Mouse (Mus musculus) neural tube, embryonic 11.5 days (tissue): ENCODE data around the gene Det1. TPM values are rescaled to one million over a fixed set of nuclear protein-coding genes. Genes with fewer than 3 reads are reported as not detected.

Experiments used
- ATAC-seq: fragments of 200-750 bp; cut with Nextera tagmentation; 2 replicates; pipeline ENCODE4 v1.8.0; 2017; ENCODE audit warnings: moderate number of reproducible peaks, mild to moderate bottlenecking, moderate TSS enrichment, moderate library complexity; ENCODE audit not compliant: insufficient read depth, low FRiP score, low TSS enrichment
- DNase-seq: peaks from one replicate; pipeline ENCODE4 v3.0.0-alpha.2; 2015; ENCODE audit warnings: low spot score
- H3K27ac ChIP-seq: fragments of 300-500 bp; sonication (generic); 2 replicates; pipeline ENCODE4 v1.5.1; 2014; ENCODE audit warnings: low read depth, mild to moderate bottlenecking, low read length
- H3K27me3 ChIP-seq: fragments of 300-500 bp; sonication (generic); 2 replicates; pipeline ENCODE4 v1.6.1; 2014; ENCODE audit warnings: mild to moderate bottlenecking, low read length, mixed read lengths; ENCODE audit not compliant: control insufficient read depth, insufficient read depth
- H3K36me3 ChIP-seq: fragments of 300-500 bp; sonication (generic); 2 replicates; pipeline ENCODE4 v1.6.1; 2014; ENCODE audit warnings: mild to moderate bottlenecking, low read length, moderate library complexity, mixed read lengths; ENCODE audit not compliant: control insufficient read depth, insufficient read depth
- H3K4me1 ChIP-seq: fragments of 300-500 bp; sonication (generic); 2 replicates; pipeline ENCODE4 v1.6.1; 2014; ENCODE audit warnings: low read length, mixed read lengths; ENCODE audit not compliant: control insufficient read depth, insufficient read depth
- H3K4me2 ChIP-seq: fragments of 300-500 bp; sonication (generic); 2 replicates; pipeline ENCODE4 v1.6.1; 2014; ENCODE audit warnings: low read depth, mild to moderate bottlenecking, moderate library complexity
- H3K4me3 ChIP-seq: fragments of 300-500 bp; sonication (generic); 2 replicates; pipeline ENCODE4 v1.5.1; 2014; ENCODE audit warnings: low read depth, low read length
- H3K9ac ChIP-seq: fragments of 300-500 bp; sonication (generic); 2 replicates; pipeline ENCODE4 v1.6.1; 2014; ENCODE audit warnings: mild to moderate bottlenecking, low read length
- H3K9me3 ChIP-seq: fragments of 300-500 bp; sonication (generic); 2 replicates; pipeline ENCODE4 v1.6.1; 2016; ENCODE audit warnings: low read length; ENCODE audit not compliant: control insufficient read depth
- WGBS: fragments of 180-500 bp; shearing (Covaris S2); extraction: QIAGEN DNeasy Blood & Tissue Kit; methylation state at CpG from one replicate; pipeline ENCODE4 v1.1.7; 2014; 5-methylcytosine and 5-hydroxymethylcytosine counted together
- polyA plus RNA-seq: library from polyadenylated mRNA; unstranded; fragments of >200 nt; fragmentation: Nextera tagmentation; extraction: Ambion mirVana; gene quantifications from 2 replicates; pipeline ENCODE4 v1.2.1, GENCODE M21; 2014

Det1 gene
- polyA plus RNA-seq, 1 experiment from 2014 or later = 22.2 TPM

DNA sequence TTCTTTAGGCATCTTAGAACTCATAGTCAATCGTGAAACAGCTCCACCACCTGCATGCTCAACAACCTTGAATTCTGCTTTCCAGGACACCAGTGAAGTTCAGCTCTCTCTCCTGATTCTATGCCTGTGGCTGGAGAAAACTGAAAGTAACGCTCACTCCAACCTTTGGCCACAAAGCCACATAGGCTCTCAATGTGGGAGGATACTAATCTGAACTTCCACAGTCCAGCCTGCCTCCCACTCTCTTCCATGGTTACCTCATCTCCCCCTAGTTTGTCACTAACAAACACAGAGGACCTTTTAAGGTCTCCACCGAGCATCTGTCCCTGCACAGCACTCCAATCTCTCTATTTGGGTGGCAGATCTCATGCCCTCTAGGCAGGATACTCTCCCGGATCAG is 11.4 kb downstream of the Det1 start:
- WGBS = 90% methylated on average over 4 of the region's 4 CpGs
- H3K4me3 ChIP-seq = no peak overlapping the region
- H3K9ac ChIP-seq = no peak overlapping the region
- H3K4me2 ChIP-seq = no peak overlapping the region
- H3K27me3 ChIP-seq = no peaks in the 10 kb centered on the region
- DNase-seq (no peak), ATAC-seq (no peak)
- H3K4me1 ChIP-seq = no peaks in the 10 kb centered on the region
- peaks cover 4% of the 10 kb centered on the region; the same call in 1 of the 2 replicates for H3K36me3 ChIP-seq
- no peaks in the 10 kb centered on the region for H3K9me3 ChIP-seq
- no peak overlapping the region for H3K27ac ChIP-seq

DNA sequence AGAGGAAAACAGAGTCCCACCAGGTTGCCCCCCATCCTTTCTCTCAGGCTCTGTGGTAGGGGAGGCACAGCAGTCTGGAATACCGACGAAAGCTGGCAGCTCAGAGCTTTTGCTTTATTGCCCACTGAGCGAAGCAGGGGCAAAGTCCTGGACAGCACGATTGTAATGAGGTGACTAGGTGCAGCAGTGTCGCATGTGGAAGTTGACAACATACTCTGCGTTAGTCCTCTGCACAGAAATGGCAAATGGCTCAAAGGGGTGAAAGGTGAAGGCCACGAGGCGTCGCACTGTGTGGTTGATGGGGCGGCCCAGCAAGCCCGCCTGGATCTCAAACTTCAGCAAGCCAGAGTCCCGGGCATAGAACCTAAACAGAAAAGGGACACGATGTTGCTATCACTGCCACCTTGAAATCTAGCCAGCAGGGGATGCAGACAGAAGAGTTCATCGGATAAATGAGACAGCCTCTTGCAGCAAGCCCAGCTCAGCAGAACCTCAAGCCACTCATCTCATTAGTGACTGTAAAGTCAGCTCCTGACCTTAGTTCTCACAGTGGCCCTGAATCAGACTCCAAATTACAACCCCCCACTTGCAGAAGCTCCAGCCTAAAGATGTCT is 19.2 kb downstream of the Det1 start:
- Histone ChIP-seq H3K27ac (no peak overlapping the region), H3K36me3 (no peaks in the 10 kb centered on the region), H3K9me3 (no peaks in the 10 kb centered on the region), H3K4me3 (no peak overlapping the region), H3K4me2 (no peak overlapping the region), H3K27me3 (no peaks in the 10 kb centered on the region), H3K9ac (no peak overlapping the region), H3K4me1 (no peaks in the 10 kb centered on the region)
- ATAC-seq = no peak
- DNase-seq = no peak
- 73% methylated on average over 14 of the region's 14 CpGs for WGBS

DNA sequence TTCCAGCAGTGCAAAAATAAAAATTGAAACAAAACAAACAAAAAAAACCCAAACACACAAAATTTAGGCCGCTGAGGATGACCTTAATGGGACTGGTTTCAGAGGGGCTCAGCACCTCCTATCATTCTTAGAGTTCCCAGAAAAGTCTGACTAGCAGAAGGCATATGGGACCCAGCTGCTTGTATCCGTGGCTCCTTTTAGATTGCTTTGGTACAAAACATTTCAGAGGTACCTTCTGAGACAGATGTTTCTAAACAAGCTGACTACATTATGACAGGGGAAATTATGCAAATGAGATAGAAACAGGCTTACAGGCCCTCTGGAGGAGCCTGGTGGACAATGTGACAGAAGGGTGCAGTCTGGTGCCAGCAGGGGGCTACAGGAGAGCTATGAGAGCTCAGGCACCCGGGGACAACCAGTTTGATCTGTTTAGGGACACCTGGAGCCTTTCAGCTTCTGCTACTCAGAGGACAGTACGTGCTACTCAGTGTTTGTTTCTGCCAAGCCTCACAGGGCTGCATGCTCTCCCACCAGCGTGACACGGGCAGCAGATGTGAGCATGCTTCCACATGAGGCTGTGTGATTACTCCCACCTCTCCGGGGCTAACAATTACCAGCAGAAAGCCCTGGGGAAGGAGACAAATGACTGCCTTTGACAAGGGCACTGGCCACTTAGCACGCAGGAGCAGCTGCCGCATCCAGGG is 20.2 kb downstream of the Det1 start:
- DNase-seq (peak; percentile 67), ATAC-seq (peak; percentile 41; the same call in 1 of the 2 replicates)
- no peaks in the 10 kb centered on the region for H3K36me3 ChIP-seq
- no peaks in the 10 kb centered on the region for H3K9me3 ChIP-seq
- H3K9ac ChIP-seq = no peak overlapping the region
- WGBS = 45% methylated on average over 9 of the region's 9 CpGs
- H3K4me1 ChIP-seq = no peaks in the 10 kb centered on the region
- no peak overlapping the region for H3K4me2 ChIP-seq
- H3K27ac ChIP-seq = peak overlapping the region; percentile 1; the same call in 1 of the 2 replicates
- no peaks in the 10 kb centered on the region for H3K27me3 ChIP-seq
- no peak overlapping the region for H3K4me3 ChIP-seq

DNA sequence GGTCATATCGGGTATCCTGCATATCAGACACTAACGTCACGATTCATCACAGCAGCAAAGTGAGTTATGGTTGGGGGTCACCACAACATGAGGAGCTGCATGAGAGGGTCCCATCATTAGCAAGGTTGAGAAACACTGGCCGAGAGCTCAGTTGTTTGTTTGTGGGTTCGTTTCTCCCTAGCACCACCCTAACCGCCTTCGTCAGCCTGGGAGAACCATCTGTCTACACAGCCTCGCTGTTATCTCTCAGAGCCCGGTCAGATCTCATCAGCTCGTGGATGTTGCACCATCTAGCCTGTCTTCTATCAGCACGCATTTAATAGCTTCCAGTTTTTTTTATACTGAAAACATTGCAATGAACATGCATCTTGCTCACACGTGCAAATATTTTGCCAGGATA is 28.7 kb downstream of the Det1 start:
- 87% methylated on average over 12 of the region's 12 CpGs for WGBS

DNA sequence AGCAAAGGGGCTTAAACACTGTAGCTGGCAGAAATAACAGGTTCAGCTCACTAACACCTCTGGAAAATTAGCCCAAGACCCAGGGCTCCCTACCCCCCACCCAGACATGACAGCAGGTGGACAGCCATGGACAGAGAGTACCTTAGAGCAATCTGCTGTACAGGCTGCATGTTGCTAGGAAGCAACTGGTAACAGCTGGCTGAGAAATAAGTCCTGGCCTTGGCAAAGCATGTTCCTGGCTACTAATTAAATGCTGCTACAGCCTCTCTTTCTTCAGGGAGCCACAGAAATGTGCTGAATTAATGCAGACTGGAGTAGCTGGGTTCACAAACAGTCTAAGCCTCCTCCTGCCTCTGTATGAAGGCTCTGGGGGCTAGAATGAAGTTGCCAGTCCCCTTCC is 32.3 kb downstream of the Det1 start:
- H3K4me3 ChIP-seq = no peak overlapping the region

More for the DNA sequence above, 28.7 kb downstream of the Det1 start:
- ATAC-seq (no peak), DNase-seq (no peak)
- H3K4me3 ChIP-seq = no peak overlapping the region
- no peak overlapping the region for H3K4me2 ChIP-seq
- H3K27ac ChIP-seq = no peak overlapping the region
- H3K4me1 ChIP-seq = no peaks in the 10 kb centered on the region
- H3K27me3 ChIP-seq = no peaks in the 10 kb centered on the region
- H3K9me3 ChIP-seq = no peaks in the 10 kb centered on the region
- no peaks in the 10 kb centered on the region for H3K36me3 ChIP-seq
- no peak overlapping the region for H3K9ac ChIP-seq

DNA sequence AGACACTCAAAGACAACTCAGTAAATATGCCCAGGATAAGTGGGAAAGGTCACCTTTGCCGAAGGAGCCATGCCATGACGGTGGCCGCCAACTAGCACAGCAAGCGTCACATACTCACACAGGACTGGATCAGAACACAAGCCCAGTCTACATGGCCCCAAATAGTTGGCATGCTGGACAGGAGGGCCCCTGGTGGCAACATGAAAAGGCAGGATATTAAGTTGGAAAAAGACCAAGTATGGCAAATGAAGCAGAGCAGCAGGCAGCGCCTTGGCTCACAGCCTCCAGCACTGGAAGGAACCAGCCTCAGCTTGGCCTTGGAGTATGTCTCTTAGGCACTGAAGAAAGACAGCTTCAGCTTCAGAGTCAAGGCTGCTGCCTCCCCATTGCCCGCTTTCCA is 33.3 kb downstream of the Det1 start:
- no peak for DNase-seq
- Histone ChIP-seq H3K27ac (no peak overlapping the region), H3K9ac (no peak overlapping the region), H3K4me1 (no peaks in the 10 kb centered on the region), H3K27me3 (no peaks in the 10 kb centered on the region), H3K36me3 (no peaks in the 10 kb centered on the region), H3K9me3 (no peaks in the 10 kb centered on the region), H3K4me3 (no peak overlapping the region), H3K4me2 (no peak overlapping the region)
- 90% methylated on average over 6 of the region's 6 CpGs for WGBS
- no peak for ATAC-seq

More for the DNA sequence above, 32.3 kb downstream of the Det1 start:
- DNase-seq (no peak), ATAC-seq (no peak)
- Histone ChIP-seq H3K27me3 (no peaks in the 10 kb centered on the region), H3K4me2 (no peak overlapping the region), H3K27ac (no peak overlapping the region), H3K36me3 (no peaks in the 10 kb centered on the region), H3K9me3 (no peaks in the 10 kb centered on the region), H3K4me1 (no peaks in the 10 kb centered on the region), H3K9ac (no peak overlapping the region)

DNA sequence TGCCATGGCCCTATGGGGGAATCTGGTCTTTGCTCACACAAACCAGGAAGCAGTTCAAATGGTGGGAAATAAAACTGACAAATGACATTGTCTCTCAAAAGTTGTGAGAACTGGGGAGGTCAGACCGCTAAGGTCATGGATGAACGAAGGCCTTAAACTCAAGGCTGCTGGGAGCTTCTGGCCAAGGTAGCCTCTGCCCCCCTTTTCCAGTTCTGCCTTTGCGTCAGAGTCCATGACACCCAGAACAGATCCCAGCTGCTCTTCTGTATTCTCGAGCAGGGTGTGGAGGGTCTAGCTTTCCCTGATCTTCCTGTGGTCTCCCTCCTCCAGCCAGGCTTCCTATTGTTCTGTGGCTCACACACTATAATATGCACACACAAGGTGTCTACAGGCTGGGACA is 39.9 kb downstream of the Det1 start:
- Histone ChIP-seq H3K4me1 (no peaks in the 10 kb centered on the region), H3K27me3 (no peaks in the 10 kb centered on the region), H3K9me3 (no peaks in the 10 kb centered on the region), H3K36me3 (no peaks in the 10 kb centered on the region), H3K4me2 (no peak overlapping the region), H3K9ac (no peak overlapping the region), H3K27ac (no peak overlapping the region), H3K4me3 (no peak overlapping the region)
- no peak for DNase-seq
- ATAC-seq = no peak
- 78% methylated on average over 4 of the region's 4 CpGs for WGBS

DNA sequence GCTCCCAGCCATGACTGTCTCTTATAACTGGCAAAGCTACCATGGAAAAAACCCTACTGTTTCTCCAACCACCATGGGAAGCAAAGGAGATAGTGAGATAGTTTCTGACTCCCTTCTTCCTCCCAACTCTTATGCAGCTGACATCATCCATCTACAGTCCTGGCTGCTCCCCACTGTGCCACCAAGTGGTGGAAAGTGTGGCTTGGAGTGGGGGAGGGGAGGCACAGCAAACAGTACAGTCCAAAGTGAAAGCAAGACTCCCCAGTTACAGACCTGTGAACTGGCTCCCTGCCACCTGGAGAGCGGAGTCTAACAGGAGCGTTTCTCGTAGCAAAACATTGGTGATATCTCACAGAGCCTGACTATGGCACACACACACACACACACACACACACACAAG is 43.2 kb downstream of the Det1 start:
- ATAC-seq = no peak
- Histone ChIP-seq H3K4me1 (no peaks in the 10 kb centered on the region), H3K4me3 (no peak overlapping the region), H3K9ac (no peak overlapping the region), H3K9me3 (no peaks in the 10 kb centered on the region), H3K27me3 (no peaks in the 10 kb centered on the region), H3K27ac (no peak overlapping the region), H3K4me2 (no peak overlapping the region), H3K36me3 (no peaks in the 10 kb centered on the region)
- 68% methylated on average over 3 of the region's 3 CpGs for WGBS
- DNase-seq = no peak
